Mouse (Mus musculus) urinary bladder, postnatal 4 days (tissue): ENCODE results near the gene Plcb1.

Source experiments
- DNase-seq, 2 experiments: peaks; one replicate each; pipeline ENCODE4 v3.0.0; 2021 to 2022; ENCODE audit warnings: low spot score in 2 of 2

The Plcb1 gene

DNA sequence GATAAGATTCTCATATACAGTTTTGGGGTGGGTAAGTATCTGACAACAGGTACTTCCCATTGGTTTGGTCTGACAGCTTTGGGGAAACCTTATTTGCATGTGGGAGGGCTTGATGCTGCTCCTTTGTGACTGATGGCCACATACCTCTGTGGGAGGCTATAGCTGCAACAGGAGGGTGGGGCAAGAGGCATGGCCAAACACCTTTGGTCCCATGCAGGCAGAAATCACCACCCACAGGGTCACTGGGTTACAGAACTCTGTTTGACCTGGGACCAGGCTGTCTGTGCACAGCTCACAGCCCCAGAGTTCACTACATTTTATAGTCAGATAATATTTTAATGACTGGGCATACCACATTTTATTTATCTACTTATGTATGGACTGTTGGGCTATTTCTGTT is 281.6 kb downstream of the Plcb1 start:
- no peak for DNase-seq

DNA sequence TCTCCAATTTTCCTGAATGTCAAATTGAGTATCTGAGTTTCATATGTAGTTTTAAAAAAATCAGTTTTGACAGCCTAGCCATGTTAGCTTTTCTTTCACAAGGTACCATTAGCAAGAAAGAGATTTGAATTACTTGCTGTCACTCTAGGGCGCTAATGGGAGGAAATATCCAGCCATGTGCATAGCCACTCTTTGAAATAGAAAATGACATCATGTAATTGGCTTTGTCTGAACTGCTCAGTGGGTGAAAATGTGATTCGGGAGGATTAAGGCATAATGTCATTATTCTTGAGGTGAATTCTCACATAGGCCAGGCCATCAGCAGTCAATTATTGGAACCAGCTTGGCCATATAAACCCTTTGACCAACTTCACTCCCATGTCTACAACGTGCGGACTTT is 285.5 kb downstream of the Plcb1 start:
- DNase-seq = no peak

DNA sequence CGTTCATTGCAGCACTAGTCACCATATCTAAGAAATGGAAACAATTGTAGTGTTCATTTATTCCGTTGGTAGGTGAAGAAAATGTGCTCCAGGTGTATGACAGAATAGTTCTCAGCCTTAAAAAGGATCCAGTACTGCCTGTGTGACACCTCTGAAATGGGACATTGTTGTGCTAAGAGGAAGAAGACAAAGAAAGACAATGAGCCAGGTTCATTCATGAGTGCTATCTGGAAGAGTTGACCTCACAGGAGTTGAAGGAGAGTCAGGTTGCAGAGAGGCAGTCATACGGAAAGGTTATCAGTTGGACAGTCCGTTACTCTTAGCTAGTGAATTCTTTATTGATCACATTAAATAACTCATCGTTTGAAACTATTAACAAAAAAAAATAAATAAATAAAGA is 286.6 kb downstream of the Plcb1 start:
- no peak for DNase-seq

- DNase-seq = no peak
Measured at GRCm38 (mm10) chr2:135073014-135073413, 287.1 kb downstream of the Plcb1 start.

GRCm38 (mm10) chr2:135075375-135075774 is 289.5 kb downstream of the Plcb1 start:
- DNase-seq = no peak

DNA sequence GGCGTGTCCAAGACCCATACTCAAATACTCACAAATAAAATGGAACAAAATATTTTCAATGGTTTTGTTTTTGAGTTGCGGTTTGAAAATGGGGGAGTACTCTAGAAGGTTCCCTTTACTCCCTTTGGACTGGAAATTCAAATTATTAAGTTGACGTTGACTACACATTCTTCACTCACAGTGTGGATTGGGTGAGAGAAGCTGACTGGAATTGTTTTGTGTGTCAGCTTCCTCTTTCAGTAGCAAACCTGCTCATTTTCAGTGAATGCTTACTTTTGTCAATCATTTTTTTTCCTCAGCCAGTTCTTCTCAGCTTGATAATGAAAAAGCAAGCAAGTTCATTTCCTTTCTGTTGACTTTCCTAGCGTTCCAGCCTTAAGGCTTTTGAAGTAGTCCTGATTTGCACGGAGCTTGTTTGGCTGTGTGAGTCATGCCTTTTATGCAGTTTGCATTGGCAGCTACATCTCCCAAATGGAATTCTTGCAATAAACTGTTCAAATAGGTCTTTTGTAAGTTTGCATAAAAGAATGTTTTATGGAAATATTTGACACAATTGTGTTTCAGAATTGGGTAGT is 306.8 kb downstream of the Plcb1 start:
- DNase-seq = no peak

DNA sequence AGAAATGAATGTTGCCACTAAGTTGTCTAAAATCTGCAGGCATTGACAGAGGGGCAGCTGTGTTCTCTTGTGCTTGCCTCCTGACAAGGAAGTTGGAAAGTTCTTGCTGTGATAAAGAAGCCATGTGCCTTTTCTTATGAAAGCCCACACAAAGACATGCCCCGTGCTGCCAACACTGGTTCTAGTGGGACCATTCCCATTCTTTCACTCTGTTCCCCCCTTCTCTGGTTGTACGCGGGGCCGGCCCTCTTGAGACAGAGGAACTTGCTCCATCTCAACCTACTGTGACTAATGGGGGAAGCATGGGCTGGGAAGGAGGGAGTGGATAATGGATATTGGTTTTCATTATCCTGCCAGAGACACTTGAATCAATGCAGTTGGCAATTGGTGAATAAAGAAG is 315.4 kb downstream of the Plcb1 start:
- DNase-seq = no peak

GRCm38 (mm10) chr2:135101943-135102342 is 316.1 kb downstream of the Plcb1 start:
- DNase-seq = no peak

DNA sequence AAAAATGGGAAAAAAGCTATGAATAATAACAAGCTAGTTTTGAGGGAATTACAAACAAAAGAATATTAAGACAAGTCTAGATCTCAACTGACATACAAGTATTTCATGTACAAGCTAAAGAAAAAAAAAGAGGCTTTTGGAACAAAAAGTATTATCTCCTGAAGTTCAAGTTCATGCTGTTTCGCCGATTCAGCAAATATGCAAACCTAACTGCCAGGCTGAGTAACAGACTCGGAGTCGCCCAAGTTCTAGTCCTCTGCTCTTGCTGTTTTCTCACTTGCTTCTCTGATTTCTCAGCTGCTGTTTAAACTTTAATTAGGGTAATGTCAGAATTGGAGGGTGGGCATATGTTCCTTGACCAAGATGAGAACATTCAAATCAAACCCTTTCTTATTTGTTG is 320.8 kb downstream of the Plcb1 start:
- DNase-seq = no peak

- DNase-seq = no peak
Measured at GRCm38 (mm10) chr2:135108607-135109006, 322.7 kb downstream of the Plcb1 start.

GRCm38 (mm10) chr2:135114501-135115128 is 328.7 kb downstream of the Plcb1 start:
- no peak for DNase-seq

DNA sequence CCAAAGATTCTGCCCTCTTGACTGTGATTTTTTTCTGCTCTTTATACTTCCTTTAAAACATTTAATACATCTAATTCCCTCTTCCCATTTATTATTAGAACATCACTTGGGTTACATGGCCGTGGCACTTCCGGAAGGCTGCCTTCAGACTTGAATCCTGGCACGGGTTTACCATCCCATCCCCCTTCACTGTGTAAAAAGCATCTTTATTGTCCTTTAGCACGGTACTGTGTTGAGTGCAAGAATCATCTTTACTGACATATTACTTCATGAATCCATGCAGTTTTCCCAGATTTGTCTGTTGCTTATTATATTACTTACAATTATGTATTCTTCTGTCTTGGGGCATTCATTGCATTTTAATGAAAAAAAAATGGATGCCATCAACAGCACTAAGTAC is 337.2 kb downstream of the Plcb1 start:
- no peak for DNase-seq

DNA sequence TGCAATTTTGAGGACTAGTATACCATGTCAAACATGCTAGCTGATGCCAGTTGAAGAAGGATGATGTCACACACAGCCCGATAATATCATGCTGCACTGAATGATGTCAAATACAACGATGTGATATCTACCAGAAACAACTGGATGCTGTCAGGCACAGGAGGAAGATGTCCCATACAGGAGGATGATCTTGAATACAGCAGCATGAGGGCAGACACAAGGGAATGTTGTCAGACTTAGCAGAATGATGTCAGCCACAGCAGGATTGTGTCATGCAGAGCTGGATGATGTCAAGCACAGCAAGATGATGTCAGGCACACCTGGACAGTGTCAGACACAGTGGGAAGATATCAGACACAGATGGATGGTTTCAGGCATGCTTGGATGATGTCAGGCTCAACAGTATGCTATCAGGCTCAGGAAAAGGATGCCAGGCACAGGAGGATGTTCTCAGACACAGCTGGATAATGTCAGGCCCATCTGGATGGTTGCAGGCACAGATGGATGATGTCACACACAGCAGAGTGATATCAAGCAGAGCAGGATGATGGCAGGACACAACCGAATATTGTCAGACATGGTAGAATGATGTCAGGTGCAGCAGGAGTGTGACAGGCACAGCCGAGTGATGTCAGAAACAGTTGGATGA is 338.0 kb downstream of the Plcb1 start:
- DNase-seq = no peak

GRCm38 (mm10) chr2:135140576-135140975 is 354.7 kb downstream of the Plcb1 start:
- DNase-seq = no peak

DNA sequence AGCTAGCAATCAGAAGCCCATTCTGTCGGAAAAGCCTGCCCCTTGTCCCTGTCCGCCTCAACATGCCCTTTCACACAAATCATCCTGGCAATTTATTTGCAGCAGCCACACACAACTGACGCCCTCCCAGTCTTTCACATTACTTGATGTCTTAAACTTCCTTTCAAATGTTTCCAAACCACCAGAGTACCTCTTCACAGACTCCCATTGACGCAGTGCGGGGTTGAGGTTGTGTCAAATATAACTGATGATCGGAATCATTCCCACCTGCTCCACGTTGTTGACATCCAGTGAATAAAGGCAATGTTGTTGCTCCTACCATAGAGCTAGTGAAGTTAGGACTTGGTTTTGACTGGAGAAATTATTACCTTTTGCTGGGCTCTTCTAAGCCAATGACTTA is 366.4 kb downstream of the Plcb1 start:
- DNase-seq = no peak

- no peak for DNase-seq
Measured at GRCm38 (mm10) chr2:135153248-135153647, 367.4 kb downstream of the Plcb1 start.

- DNase-seq = no peak
Measured at GRCm38 (mm10) chr2:135156055-135156454, 370.2 kb downstream of the Plcb1 start.

- no peak for DNase-seq
Measured at GRCm38 (mm10) chr2:135157961-135158360, 372.1 kb downstream of the Plcb1 start.

GRCm38 (mm10) chr2:135161673-135162072 is 375.8 kb downstream of the Plcb1 start:
- DNase-seq = no peak

- DNase-seq = no peak
Measured at GRCm38 (mm10) chr2:135165512-135165911, 379.6 kb downstream of the Plcb1 start.

DNA sequence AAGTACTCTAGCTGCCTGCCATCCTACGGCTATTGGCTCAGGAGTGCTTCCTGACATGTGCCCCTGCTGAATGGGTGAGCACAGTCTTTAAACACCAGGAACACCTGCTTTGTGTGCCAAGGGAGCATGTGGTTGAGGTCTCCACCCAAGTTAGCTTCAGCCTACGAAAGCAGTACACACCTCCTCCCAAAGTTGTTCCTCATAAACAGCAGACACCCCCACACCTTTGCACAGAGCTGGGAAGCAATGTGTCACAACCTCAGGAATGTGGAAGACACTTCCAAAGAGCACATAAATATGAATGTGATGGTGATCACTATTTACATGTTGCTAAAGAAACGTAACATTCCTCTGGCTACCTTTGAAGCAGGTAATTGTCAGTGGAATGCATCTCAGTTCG is 389.7 kb downstream of the Plcb1 start:
- no peak for DNase-seq

- DNase-seq = no peak
Measured at GRCm38 (mm10) chr2:135187659-135188058, 401.8 kb downstream of the Plcb1 start.

DNA sequence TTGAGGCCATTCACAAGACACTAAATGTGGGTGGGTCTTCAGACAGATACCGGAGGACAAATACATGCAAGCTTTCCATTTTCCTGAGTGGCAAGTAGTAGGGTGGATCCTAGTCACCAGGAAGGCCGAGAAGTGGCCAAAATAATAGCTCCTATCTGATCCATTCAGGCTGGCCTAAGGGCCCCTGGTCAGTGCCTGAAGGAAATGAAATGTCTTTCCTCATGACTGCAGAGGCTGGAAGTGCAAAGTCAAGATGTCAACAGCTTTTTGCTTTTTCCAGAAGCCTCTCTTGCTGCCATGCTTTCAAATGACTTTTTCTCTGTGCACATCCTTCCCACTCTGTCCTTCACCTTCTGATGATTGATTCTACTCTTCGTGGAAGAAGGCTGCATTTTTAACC is 415.0 kb downstream of the Plcb1 start:
- DNase-seq = no peak

DNA sequence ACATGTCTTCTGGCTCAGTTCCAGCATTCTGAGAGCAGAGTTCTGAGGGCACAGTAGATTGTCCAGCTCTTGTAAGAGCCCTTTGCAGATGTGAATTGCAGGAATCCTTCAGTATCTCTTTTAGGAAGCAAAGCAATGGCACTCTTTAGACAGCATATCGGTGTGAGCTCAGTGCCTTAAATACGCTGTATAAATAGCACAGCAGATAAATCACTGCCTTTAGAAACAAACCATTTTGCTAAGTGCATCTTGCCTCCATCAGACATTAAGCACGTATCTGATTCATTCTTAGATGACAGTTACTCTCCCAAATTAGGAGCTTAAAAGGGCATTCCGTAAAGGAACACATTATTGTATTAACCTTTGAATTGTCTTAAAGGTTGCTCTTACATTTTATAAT is 416.5 kb downstream of the Plcb1 start:
- DNase-seq = no peak
